Mouse (Mus musculus) ovary, adult 2 months (tissue): Measurements from ENCODE around the gene Cops7a. TPM values are rescaled to one million over a fixed set of nuclear protein-coding genes. Genes with fewer than 3 reads are reported as not detected.

ENCODE experiments used
- polyA plus RNA-seq: library from polyadenylated mRNA; depleted of rRNA; stranded (reverse); fragments of >200 nt; gene quantifications from 2 replicates; pipeline ENCODE4 v1.2.3, GENCODE M21; 2012; rRNA removed

The Cops7a gene
- polyA plus RNA-seq = 232 and 278 TPM in 2 replicates

DNA sequence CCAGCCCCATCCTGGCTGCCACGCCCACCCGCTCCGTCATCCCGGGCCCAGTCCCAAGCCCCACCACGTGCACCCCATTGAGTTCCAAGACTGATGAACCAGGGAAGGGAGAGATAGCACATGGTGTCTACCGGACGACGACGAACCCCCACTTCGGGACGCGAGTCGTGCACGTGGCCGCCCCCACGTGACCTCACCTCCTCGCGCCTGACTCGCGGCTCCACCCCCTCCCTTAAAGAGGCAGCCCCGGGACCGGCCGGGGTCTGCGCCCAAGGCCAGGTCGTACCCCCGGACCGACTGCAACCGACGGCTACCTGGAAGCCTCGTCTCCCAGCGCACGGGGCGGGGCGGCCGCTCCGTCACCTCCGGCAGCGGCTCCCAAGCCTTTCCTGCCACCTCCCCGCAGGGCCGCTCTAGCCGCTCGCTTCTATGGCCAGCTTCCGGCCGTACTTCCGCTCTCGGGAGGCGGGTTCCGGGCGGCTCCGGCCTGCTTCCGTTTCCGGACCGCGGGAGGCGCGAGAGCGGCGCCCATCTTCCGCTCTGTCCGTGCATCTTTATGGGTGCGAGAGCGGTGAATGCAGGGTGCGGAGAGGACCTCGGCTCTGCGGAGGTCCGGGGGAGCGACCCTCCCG lies at the start of gene Cops7a:
Gene Cops7a, minus strand, starts transcription at position 451 of the 632 bp plus-strand sequence.

DNA sequence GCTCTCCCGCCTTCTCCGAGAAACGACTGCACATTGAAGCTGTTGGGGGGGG lies 43.6 kb upstream of the Cops7a start, which contains the start of gene Zfp384:
Gene Zfp384, plus strand, starts transcription at position 17 of the 52 bp plus-strand sequence.

DNA sequence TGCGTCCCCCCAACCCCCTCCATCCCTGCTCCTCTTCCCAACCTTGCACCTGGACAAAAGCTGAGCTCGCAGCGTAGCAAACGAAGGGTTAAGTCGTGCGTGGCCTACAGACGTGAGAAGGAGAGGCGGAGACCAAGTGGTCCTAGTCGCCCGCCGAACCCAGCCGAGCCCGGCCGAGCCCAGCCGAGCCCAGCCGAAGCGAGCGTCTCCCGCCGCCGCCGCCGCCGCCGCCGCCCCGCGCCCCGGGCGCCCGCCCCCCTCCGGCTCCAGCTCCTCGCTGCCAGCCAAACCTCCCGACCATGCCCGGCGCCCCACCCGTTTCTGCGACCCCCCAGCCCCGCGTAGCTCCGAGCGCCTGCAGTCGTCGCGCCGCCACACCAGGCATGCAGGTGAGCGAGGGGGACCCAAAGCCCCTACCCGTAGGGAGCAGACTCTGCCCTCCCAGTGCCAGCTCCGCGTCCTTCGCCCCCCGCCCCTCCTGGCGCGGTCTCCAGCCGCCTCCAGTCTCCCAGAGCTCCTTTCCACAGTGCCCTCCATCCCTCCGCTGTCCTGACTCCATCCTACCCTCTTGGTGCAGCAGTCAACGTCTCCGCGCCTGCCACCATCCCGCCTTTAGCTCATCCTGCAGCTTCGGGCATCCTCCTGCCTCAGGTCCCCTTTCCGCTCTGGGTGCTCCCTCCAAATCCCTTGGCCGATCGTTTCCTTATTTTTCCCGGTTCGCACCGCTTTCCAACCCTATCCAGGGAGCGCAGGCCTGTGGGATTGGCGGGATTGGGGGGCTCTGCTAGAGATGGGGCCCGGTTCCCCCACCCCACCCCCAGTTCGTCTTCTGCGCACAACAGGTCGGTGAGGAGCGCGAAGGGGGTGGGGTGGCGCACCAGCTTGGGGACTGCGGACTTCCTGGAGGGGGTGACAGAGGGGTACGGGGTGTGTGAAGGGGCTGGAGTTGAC lies 31.5 kb upstream of the Cops7a start, which contains the start of gene Pianp:
Gene Pianp, plus strand, starts transcription at position 144 of the 951 bp plus-strand sequence.

DNA sequence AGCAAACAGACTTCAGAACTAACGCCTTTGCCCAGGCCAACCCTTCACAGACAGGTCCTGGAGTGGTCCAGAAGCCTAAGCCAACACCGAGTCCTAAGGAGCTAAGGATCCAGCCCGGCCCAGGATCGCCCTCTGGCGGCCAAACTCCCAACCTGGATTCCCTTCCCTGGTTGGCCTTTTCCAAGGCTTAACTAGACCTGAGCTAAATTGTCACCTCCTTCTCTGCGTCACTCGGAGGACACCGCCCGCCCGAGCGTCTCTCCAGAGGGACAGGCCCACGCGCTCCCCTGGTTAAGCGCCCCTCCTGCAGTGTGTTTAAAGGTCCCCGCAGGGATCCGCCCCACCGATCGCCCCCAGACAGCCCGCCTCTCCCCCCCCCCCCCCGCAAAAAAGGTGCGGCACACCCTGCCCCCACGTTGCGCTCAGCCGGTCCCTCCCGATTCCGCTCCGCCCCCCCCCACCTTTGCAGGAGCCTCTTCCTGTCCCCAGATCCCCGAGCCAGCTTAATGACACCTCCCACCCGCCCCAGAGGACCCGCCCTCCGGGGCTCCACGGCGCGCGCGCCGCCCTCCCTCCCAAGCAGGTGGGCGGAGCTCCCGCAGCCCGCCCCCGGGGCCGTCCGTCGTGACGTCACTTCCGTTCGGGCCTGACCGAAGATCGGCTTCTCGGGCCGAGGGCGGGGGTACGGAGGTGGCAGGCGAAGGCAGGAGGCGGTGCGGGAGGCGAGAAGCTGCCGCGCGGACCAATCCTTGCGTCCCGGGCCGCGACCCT lies 34.4 kb downstream of the Cops7a start, which contains the start of gene Mlf2:
Gene Mlf2, plus strand, starts transcription at position 633 of the 771 bp plus-strand sequence.

DNA sequence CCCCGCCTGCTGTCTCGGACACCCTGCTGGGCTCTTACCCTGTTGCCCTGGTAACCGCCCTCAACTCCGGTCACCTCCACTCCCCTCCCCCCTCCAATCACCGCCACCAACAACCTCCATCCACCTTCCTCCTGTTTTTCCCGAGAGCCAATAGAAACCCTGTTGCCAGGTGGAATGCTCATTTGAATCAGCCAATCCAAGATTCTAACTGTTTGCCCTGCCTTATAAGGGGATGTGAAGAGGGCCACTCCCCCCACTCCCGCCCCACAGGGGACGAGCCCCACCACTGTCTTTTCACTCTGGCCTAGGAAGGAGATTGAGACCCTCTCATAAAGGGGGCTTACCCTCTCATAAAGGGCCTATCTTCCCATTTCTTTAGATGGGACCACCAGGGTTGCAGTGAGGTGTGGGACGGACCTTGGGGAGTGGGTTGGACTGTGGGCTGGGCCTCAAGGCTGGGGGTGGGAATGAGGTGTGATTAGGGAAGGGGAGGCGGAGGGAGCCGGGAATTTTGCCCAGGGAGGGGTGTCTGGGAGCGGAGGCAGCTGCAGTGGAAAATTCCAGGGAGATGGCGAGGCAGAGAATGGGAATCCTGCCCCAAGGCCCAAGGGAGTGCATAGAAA lies 45.5 kb downstream of the Cops7a start, which contains the start of gene Ptms:
Gene Ptms, minus strand, starts transcription at position 409 of the 623 bp plus-strand sequence.

DNA sequence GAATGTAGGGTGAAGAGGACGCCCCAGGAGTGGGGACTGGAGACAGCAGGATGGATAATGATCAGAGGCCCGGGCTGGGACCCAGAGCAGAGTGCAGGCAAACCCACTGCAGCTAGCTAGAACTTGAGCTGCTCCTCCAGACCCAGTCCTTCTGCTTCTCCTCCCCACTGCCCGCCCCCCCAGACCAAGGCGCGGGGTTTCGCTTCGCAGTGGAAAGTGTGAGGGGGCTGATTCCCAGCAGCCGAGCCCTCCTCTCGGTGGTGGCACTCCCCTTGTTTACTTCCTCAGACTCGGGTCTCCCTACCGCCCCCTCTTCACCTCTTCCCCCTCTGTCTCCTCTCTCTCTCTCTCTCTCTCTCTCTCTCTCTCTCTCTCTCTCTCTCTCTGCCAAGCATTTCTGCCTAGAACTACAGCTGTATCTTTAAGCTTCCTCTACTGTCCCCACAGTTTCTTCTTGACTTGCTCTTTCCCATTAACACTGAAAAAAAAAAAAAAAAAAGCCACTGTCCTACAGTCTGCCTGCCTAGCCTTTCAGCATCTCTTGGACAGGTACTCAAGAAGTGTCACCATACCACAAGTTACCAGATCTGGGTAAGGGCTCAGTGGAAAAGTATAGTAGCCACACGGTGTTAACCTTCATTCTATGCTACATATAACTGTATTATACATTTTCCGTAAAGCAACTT lies 53.7 kb downstream of the Cops7a start, which contains the start of gene Lag3:
Gene Lag3, minus strand, starts transcription at position 173 of the 686 bp plus-strand sequence.

Other genes with a start within 250 kb of the Cops7a start
- 15.2 and 17.3 TPM in 2 replicates for gene Ptpn6, start 226.8 kb downstream of the Cops7a start, polyA plus RNA-seq
- gene Grcc10, start 224.2 kb downstream of the Cops7a start, polyA plus RNA-seq = 266 and 371 TPM in 2 replicates
- not detected in 2 replicates for gene Gm45234, start 209.5 kb downstream of the Cops7a start, polyA plus RNA-seq
- 44.9 and 59.9 TPM in 2 replicates for gene Atn1, start 209.0 kb downstream of the Cops7a start, polyA plus RNA-seq
- gene Eno2, start 195.9 kb downstream of the Cops7a start, polyA plus RNA-seq = 10.6 and 11.5 TPM in 2 replicates
- 9.0 and 11.7 TPM in 2 replicates for gene Lrrc23, start 185.8 kb downstream of the Cops7a start, polyA plus RNA-seq
- gene Spsb2, start 156.9 kb downstream of the Cops7a start, polyA plus RNA-seq = 27.7 and 31.4 TPM in 2 replicates
- 353 and 433 TPM in 2 replicates for gene Tpi1, start 151.2 kb downstream of the Cops7a start, polyA plus RNA-seq
- gene Usp5, start 136.1 kb downstream of the Cops7a start, polyA plus RNA-seq = 120 TPM in 2 replicates
- gene Cdca3, start 136.0 kb downstream of the Cops7a start, polyA plus RNA-seq = 20.9 and 42.3 TPM in 2 replicates
- 0.98 and 1.0 TPM in 2 replicates for gene Gnb3, start 125.3 kb downstream of the Cops7a start, polyA plus RNA-seq
- gene P3h3, start 107.8 kb downstream of the Cops7a start, polyA plus RNA-seq = 99.7 and 118 TPM in 2 replicates
- gene Gpr162, start 101.6 kb downstream of the Cops7a start, polyA plus RNA-seq = 3.2 and 3.4 TPM in 2 replicates
- 1.4 and 1.6 TPM in 2 replicates for gene Cd4, start 77.3 kb downstream of the Cops7a start, polyA plus RNA-seq
- 8.3 and 8.4 TPM in 2 replicates for gene Lag3, start 53.8 kb downstream of the Cops7a start, polyA plus RNA-seq
- 2,014 and 3,023 TPM in 2 replicates for gene Ptms, start 45.4 kb downstream of the Cops7a start, polyA plus RNA-seq
- 367 and 376 TPM in 2 replicates for gene Mlf2, start 34.2 kb downstream of the Cops7a start, polyA plus RNA-seq
- 5.2 and 10.1 TPM in 2 replicates for gene Pianp, start 31.2 kb upstream of the Cops7a start, polyA plus RNA-seq
- gene Zfp384, start 43.6 kb upstream of the Cops7a start, polyA plus RNA-seq = 70.1 and 85.2 TPM in 2 replicates
- gene Ing4, start 74.2 kb upstream of the Cops7a start, polyA plus RNA-seq = 48.6 and 50.5 TPM in 2 replicates
- gene Acrbp, start 84.2 kb upstream of the Cops7a start, polyA plus RNA-seq = 18.8 and 27.3 TPM in 2 replicates
- 5.5 and 5.9 TPM in 2 replicates for gene Lpar5, start 102.4 kb upstream of the Cops7a start, polyA plus RNA-seq
- gene Chd4, start 130.4 kb upstream of the Cops7a start, polyA plus RNA-seq = 118 and 161 TPM in 2 replicates
- 20.9 and 24.3 TPM in 2 replicates for gene Nop2, start 166.4 kb upstream of the Cops7a start, polyA plus RNA-seq
- gene Iffo1, start 179.7 kb upstream of the Cops7a start, polyA plus RNA-seq = 52.0 and 67.4 TPM in 2 replicates
- 2,908 and 2,970 TPM in 2 replicates for gene Gapdh, start 200.9 kb upstream of the Cops7a start, polyA plus RNA-seq
- gene Ncapd2, start 226.2 kb upstream of the Cops7a start, polyA plus RNA-seq = 65.1 and 85.6 TPM in 2 replicates
- 49.6 and 65.4 TPM in 2 replicates for gene Mrpl51, start 226.3 kb upstream of the Cops7a start, polyA plus RNA-seq